Mouse (Mus musculus) right cerebral cortex, postnatal 36 days (tissue): ENCODE results near the gene Hdhd3.

Source experiments
- DNase-seq, 2 experiments: peaks; one replicate each; pipeline ENCODE4 v3.0.0; 2022; ENCODE audit warnings: low spot score in 2 of 2, mixed read lengths in 1 of 2

The Hdhd3 gene

DNA sequence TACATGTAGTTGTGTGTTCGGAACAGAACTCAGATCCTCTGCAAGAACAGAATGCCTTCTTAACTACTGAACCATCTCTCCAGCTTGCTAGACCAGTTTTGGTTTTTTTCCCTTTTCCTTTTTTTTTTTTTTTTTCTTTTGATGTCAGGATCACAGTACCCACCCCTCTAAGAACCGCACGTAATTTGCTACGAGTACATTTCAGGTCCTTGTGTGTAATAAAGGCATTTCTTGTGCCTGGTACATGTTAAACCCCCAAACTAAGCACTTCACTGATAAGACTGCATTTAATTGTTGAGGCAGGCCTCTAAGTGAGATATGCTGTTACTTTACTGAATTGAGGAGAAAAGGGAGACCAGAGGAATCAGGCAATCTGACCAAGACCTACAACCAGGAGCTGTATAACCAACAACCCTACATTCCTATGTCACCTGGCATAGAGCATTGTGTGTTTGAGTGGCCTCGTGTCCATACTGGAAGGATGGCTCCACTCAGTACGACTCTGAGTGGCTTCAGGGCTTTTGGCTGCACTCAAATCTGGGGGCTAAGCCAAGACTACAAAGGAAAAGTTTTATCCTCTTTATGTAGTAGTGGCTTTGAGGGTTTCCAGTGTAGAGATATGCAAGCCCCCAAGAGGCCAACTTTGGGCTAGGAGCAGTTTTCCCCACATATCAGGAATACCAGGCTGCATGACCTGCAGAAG is 25.6 kb downstream of the Hdhd3 start:
- no peak for DNase-seq

GRCm38 (mm10) chr4:62475793-62476192 is 27.5 kb downstream of the Hdhd3 start:
- DNase-seq: no peak

GRCm38 (mm10) chr4:62475131-62475530 is 28.1 kb downstream of the Hdhd3 start:
- DNase-seq: no peak

GRCm38 (mm10) chr4:62472071-62472470 is 31.2 kb downstream of the Hdhd3 start:
- peak in 1 of 2 experiments; percentile 45 for DNase-seq

DNA sequence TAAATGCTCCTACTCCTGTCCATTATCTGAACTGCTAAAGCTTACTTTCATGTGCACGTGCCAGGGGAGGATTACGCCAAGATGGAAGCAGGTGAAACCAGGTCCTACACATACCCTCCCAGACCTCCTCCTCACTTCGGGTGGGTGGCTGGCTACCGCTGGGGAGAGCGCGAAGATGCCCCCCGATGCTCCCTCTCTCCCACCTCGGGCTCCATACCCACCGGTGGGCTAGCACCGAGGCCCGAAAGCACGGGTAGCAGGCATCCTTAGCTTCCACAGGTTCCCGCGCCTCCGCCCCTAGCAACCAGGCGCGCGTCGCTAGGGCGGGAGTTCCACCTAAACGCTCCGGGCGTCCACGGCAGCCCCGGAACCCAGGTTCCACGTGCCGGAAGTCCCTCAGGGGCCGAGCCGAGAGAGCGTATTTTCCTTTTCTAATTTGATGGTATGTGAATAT is 32.6 kb downstream of the Hdhd3 start, which contains the start of gene Wdr31:
TSS of gene Wdr31 (minus strand) at position 299 of the 454 bp plus-strand sequence.
- DNase-seq: peak; percentile 72

DNA sequence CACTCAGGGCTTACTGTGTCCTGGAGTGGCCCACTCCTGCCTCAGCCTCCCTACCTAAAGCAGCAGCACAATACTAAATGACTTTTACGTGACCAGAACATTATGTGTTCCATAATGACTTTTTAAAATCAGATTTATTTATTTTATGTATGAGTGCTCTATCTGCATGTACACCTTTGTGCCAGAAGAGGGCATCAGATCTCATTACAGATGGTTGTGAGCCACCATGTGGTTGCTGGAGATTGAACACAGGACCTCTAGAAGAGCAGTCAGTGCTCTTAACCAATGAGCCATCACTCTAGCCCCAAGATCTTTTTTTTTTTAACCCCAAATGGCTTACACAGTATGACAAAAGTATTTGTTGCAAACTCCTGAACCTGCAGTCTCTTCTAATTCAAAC is 35.1 kb downstream of the Hdhd3 start:
- DNase-seq: no peak

GRCm38 (mm10) chr4:62463124-62463523 is 40.1 kb downstream of the Hdhd3 start:
- DNase-seq: no peak

- no peak for DNase-seq
Observed at GRCm38 (mm10) chr4:62460348-62460747, 42.9 kb downstream of the Hdhd3 start.

DNA sequence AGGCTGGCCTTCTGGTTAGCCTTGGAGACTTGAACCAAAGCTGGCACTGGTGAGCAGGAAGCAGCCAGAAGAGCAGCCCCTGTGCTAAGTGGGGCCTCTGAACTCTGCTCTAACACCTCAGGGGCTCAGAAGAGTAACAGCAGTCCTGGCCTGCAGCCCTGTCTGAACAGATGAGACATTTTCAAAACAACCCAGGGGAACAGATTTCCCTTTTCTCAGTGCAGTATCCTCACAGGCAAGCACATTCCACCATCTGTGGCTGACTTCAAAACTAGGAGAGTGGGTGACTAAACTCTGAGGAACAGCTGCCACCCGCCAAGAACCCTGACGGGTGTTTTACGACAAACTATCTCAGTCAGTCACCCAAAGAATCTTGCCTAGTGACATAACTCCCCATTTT is 44.2 kb downstream of the Hdhd3 start:
- DNase-seq: peak; percentile 39 to 72

- DNase-seq: no peak
Observed at GRCm38 (mm10) chr4:62454995-62455394, 48.3 kb downstream of the Hdhd3 start.
